Mouse (Mus musculus): ENCODE measurements around the gene Tmem11.

Tmem11 gene

DNA sequence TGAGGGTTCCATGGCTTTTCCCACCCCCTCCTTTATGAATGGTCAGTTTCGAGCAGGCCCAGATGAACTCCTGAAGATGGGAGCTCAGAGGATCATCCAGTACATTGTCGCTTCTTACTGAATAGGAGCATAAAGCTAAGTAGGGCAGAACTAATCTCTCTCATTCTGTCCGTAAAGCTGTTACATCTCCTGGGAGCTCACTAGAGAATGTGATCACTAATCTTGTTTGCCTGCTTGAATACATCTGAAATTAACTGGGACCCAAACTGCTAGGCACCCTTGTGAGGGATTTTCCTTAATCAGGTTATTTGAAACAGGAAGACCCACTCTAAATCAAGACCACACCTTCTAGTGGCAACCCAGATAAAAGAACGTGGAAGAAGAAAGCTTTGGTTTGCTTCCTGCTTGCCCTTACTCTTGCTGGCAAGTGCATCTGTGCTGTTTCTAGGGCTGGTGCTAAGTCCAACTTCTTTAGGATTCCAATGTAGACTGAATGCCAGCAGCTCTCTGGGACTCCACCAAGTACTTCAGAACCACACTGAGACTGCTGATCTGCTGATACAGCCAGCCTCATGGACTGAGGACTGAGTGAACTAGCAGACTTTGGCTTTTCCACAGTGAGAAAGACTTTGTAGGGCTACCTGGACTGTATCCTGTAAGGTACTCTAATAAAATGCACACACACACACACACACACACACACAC lies 51.7 kb downstream of the Tmem11 start:
- DNase-seq (ENCODE audit: low spot score) = no peak

DNA sequence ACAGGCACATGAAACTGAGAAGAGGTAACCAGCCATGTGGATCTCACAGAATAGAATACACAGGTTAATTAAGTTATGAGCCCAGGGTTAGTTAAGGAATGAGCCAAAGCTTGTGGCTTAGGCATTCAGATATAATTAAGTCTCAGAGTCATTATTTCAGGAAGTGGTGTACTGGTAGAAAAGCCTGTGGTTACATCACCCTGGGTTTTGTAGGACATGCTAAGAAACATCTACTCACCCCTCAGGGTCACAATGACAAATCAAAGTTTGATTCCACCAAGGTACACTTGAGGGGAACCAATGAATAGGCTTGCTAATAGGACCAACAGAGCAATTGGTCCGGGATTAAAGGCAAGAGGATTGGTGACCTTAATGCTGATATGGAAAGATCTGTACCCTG lies 52.4 kb downstream of the Tmem11 start:
- no peak for DNase-seq (ENCODE audit: low spot score)

DNA sequence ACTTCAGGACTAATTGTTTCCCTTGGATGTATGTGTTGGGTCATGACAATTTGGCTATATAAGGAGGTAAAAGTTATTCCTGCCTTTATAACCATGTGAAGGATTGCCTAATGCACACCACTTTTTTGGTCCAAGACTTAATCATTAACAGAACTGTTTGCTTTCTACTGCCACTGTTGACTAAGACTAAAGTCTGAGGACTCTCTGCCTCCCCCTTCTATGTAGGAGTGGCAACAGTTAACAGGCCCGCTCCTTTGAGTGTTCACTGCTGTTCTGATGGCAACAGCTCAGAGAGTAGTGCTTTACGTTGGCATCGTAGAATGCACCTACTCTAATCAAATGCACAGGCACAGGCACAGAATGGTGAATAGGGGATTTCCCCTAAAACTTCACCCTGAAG lies 53.9 kb downstream of the Tmem11 start:
- no peak for DNase-seq (ENCODE audit: low spot score)

DNA sequence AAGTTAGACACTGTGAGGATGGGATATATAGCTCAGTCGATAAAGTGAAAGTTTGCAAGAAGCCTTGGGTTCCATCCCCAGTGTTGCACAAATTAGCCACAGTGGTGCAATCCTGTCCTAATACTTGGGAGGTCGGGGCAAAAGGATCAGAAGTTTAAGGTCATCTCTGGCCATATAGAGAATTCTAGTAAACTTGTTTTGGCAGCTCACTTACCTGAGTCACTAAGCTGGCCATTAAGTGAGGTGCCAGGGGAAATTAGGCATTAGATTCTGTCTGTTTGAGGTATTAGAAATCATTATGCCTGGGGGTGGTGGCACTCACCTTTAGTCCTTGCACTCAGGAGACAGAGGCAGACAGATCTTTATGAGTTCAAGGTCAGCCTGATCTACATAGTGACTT lies 55.3 kb downstream of the Tmem11 start:
- no peak for DNase-seq (ENCODE audit: low spot score)

DNA sequence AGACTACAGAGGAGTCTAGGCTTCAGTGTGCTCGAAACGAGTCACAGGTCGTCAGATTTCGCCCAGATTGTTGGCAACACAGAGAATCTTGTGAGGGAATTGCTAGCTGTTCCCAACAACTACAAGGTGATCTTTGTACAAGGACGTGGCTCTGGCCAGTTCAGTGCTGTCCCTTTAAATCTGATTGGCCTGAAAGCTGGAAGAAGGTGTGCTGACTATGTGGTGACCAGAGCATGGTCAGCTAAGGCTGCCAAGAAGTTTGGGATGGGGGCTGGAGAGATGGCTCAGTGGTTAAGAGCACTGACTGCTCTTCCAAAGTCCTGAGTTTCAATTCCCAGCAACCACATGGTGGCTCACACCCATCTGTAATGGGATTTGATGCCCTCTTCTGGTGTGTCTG lies 62.7 kb downstream of the Tmem11 start:
- DNase-seq (ENCODE audit: low spot score) = no peak
